Mouse (Mus musculus): ENCODE data around the gene Prame. TPM values are rescaled to one million over a fixed set of nuclear protein-coding genes. Genes with fewer than 3 reads are reported as not detected.

The Prame gene
- polyA plus RNA-seq, 1 experiment from 2014 or later: not detected

Other genes starting within 250 kb of the Prame start
- gene Gm7903, start 193.9 kb downstream of the Prame start, polyA plus RNA-seq (2016; fragmentation: Nextera tagmentation; extraction: Ambion mirVana): not detected in 2 replicates
- gene AV320801, start 133.1 kb downstream of the Prame start, polyA plus RNA-seq (2016; fragmentation: Nextera tagmentation; extraction: Ambion mirVana): not detected in 2 replicates
- gene Nxf7, start 28.9 kb downstream of the Prame start, polyA plus RNA-seq (2016; fragmentation: Nextera tagmentation; extraction: Ambion mirVana): not detected in 2 replicates
- gene Tcp11x2, start 66.1 kb upstream of the Prame start, polyA plus RNA-seq (2016; fragmentation: Nextera tagmentation; extraction: Ambion mirVana): 0.08 TPM in 1 of 2 replicates, not detected in the other
- gene Tmsb15a, start 97.6 kb upstream of the Prame start, polyA plus RNA-seq (2016; fragmentation: Nextera tagmentation; extraction: Ambion mirVana): not detected in 2 replicates
- 11.5 and 12.8 TPM in 2 replicates for gene Armcx5, start 115.0 kb upstream of the Prame start, polyA plus RNA-seq (2016; fragmentation: Nextera tagmentation; extraction: Ambion mirVana)
- 41.7 and 55.8 TPM in 2 replicates for gene Gprasp1, start 115.0 kb upstream of the Prame start, polyA plus RNA-seq (2016; fragmentation: Nextera tagmentation; extraction: Ambion mirVana)
- 48.5 and 57.1 TPM in 2 replicates for gene Bhlhb9, start 169.9 kb upstream of the Prame start, polyA plus RNA-seq (2016; fragmentation: Nextera tagmentation; extraction: Ambion mirVana)
- gene Gprasp2, start 211.3 kb upstream of the Prame start, polyA plus RNA-seq (2016; fragmentation: Nextera tagmentation; extraction: Ambion mirVana): 21.0 and 32.5 TPM in 2 replicates

Measured in limb, embryonic 10.5 days (tissue).